Mouse (Mus musculus) embryonic facial prominence, embryonic 11.5 days (tissue): ENCODE measurements around the gene Pcgf1. TPM values are rescaled to one million over a fixed set of nuclear protein-coding genes. Genes with fewer than 3 reads are reported as not detected.

ENCODE experiments used
- ATAC-seq: fragments of 200-750 bp; cut with Nextera tagmentation; replicated peaks from 2 replicates; pipeline ENCODE4 v1.8.0; 2017; ENCODE audit warnings: low read depth; ENCODE audit not compliant: insufficient number of reproducible peaks, low FRiP score, low TSS enrichment
- DNase-seq: peaks from one replicate; pipeline ENCODE4 v3.0.0-alpha.2; 2015; ENCODE audit warnings: low spot score
- H3K27ac ChIP-seq: fragments of 300-500 bp; sonication (generic); replicated peaks from 2 replicates; pipeline ENCODE4 v1.5.1; 2014; ENCODE audit warnings: mild to moderate bottlenecking, low read depth, low read length, control low read depth
- H3K27me3 ChIP-seq: fragments of 300-500 bp; sonication (generic); 2 replicates; pipeline ENCODE4 v1.6.1; 2014; ENCODE audit warnings: mild to moderate bottlenecking, low read length, moderate library complexity, mixed read lengths; ENCODE audit not compliant: control insufficient read depth, insufficient read depth
- H3K36me3 ChIP-seq: fragments of 300-500 bp; sonication (generic); replicated peaks from 2 replicates; pipeline ENCODE4 v1.6.1; 2014; ENCODE audit warnings: low read depth, mild to moderate bottlenecking, low read length, moderate library complexity, mixed read lengths; ENCODE audit not compliant: control insufficient read depth, insufficient read depth
- H3K4me1 ChIP-seq: fragments of 300-500 bp; sonication (generic); 2 replicates; pipeline ENCODE4 v1.6.1; 2014; ENCODE audit warnings: low read length, mixed read lengths; ENCODE audit not compliant: control insufficient read depth, insufficient read depth
- H3K4me2 ChIP-seq: fragments of 300-500 bp; sonication (generic); 2 replicates; pipeline ENCODE4 v1.6.1; 2014; ENCODE audit warnings: low read depth, mild to moderate bottlenecking, control low read depth, low read length, moderate library complexity
- H3K4me3 ChIP-seq: fragments of 300-500 bp; sonication (generic); 2 replicates; pipeline ENCODE4 v1.5.1; 2014; ENCODE audit warnings: low read depth, low read length, control low read depth
- H3K9ac ChIP-seq: fragments of 300-500 bp; sonication (generic); replicated peaks from 2 replicates; pipeline ENCODE4 v1.6.1; 2014; ENCODE audit warnings: mild to moderate bottlenecking, control low read depth, low read length
- H3K9me3 ChIP-seq: fragments of 300-500 bp; sonication (generic); replicated peaks from 2 replicates; pipeline ENCODE4 v1.6.1; 2016; ENCODE audit warnings: mild to moderate bottlenecking, low read length, inconsistent platforms, mixed read lengths; ENCODE audit not compliant: control insufficient read depth
- WGBS: fragments of 180-500 bp; shearing (Covaris S2); extraction: QIAGEN DNeasy Blood & Tissue Kit; methylation state at CpG from one replicate; pipeline ENCODE4 v1.1.7; 2014; 5-methylcytosine and 5-hydroxymethylcytosine counted together
- polyA plus RNA-seq: library from polyadenylated mRNA; unstranded; fragments of >200 nt; fragmentation: Nextera tagmentation; extraction: Ambion mirVana; gene quantifications from 2 replicates; pipeline ENCODE4 v1.2.1, GENCODE M21; 2014

Gene Pcgf1
- polyA plus RNA-seq, 1 experiment from 2014 or later: 42.9 TPM

DNA sequence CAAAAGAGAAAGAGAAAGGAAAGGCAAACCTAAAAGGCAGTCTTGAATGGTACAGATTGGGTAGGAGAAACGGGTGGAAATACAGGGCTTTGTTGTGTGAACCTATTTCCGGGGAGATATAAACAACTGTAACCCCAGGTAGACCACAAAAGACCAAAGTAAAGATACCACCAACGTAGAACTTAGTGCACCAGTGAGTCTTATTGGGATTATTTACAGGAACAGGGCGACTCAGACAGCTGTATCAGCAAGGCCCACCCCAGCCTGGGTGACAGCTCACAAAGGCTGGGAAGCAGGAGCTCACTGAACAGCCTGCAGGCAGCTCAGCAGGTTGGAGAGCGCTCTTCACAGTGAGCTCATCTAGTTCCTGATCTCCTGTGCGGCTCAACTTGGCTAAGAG is 18.3 kb downstream of the Pcgf1 start:
- no peak overlapping the region for H3K4me2 ChIP-seq
- H3K27me3 ChIP-seq: no peaks in the 10 kb centered on the region
- H3K4me3 ChIP-seq: no peak overlapping the region
- no peaks in the 10 kb centered on the region for H3K4me1 ChIP-seq
- WGBS: 40% methylated on average over 6 of the region's 6 CpGs
- no peaks in the 10 kb centered on the region for H3K36me3 ChIP-seq
- H3K9ac ChIP-seq: no peak overlapping the region
- no peaks in the 10 kb centered on the region for H3K9me3 ChIP-seq
- ATAC-seq: no peak
- DNase-seq: no peak
- no peak overlapping the region for H3K27ac ChIP-seq

DNA sequence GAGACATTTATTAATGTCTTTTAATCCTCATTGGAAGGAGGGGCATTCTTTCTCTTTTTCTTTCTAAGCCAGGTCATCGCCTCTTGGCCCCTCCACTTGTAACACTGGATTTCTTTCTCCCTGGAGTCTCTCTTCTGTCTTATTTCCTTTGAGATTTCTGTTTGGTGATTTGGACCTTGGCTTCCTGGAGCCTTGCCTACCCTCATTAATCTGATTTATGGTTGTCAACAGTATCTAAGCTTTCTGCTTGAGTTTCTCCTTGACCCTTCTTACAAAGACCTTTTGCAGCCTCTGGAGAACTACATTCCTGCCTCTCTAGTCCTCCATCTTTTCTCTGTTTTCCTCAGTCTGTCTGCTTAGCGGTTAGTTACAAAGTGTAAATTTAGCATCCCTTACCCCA is 20.7 kb downstream of the Pcgf1 start:
- Histone ChIP-seq H3K4me2 (no peak overlapping the region), H3K4me3 (no peak overlapping the region), H3K27ac (no peak overlapping the region), H3K27me3 (no peaks in the 10 kb centered on the region; the same call in none of the 2 replicates), H3K9ac (no peak overlapping the region), H3K4me1 (peaks cover 3% of the 10 kb centered on the region; the same call in 1 of the 2 replicates), H3K36me3 (no peaks in the 10 kb centered on the region), H3K9me3 (no peaks in the 10 kb centered on the region)
- ATAC-seq: no peak
- no peak for DNase-seq
- 70% methylated on average over 2 of the region's 2 CpGs for WGBS

DNA sequence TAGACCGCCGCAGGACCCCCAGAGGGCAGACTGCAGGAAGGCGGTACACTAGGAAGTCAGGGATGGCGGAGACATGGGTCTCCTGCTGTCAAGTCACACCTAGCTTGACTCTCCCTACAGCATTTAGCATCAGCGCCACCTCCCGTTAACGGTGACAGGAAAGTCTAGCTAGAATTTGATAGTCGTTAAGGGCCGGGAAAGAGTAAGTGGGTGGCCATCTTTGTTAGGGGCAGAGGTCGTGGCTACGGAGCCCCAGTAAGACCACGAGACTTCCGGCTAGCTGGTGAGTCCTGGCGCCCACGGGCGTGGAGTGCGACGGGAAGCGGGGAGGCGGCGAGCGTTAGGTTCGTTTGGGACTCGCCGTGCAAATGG is 23.6 kb downstream of the Pcgf1 start, which contains the start of the genes Ccdc142 and Gm42688:
Gene Ccdc142 (plus strand): TSS at position 286 of the 372 bp plus-strand sequence.
Gene Gm42688 (plus strand): TSS at position 302 of the 372 bp plus-strand sequence.
- H3K36me3 ChIP-seq: no peaks in the 10 kb centered on the region
- peak; percentile 80 for ATAC-seq
- 2% methylated on average over 25 of the region's 25 CpGs for WGBS
- no peaks in the 10 kb centered on the region for H3K9me3 ChIP-seq
- peaks cover 3% of the 10 kb centered on the region; the same call in 1 of the 2 replicates for H3K4me1 ChIP-seq
- H3K4me2 ChIP-seq: peak within 1 kb of the TSS; percentile 99
- H3K27ac ChIP-seq: peak within 1 kb of the TSS; percentile 22; the same call in 1 of the 2 replicates
- no peaks in the 10 kb centered on the region; the same call in none of the 2 replicates for H3K27me3 ChIP-seq
- peak within 1 kb of the TSS; percentile 62 for H3K4me3 ChIP-seq
- peak within 1 kb of the TSS; percentile 76 for H3K9ac ChIP-seq
- peak; percentile 87 for DNase-seq

DNA sequence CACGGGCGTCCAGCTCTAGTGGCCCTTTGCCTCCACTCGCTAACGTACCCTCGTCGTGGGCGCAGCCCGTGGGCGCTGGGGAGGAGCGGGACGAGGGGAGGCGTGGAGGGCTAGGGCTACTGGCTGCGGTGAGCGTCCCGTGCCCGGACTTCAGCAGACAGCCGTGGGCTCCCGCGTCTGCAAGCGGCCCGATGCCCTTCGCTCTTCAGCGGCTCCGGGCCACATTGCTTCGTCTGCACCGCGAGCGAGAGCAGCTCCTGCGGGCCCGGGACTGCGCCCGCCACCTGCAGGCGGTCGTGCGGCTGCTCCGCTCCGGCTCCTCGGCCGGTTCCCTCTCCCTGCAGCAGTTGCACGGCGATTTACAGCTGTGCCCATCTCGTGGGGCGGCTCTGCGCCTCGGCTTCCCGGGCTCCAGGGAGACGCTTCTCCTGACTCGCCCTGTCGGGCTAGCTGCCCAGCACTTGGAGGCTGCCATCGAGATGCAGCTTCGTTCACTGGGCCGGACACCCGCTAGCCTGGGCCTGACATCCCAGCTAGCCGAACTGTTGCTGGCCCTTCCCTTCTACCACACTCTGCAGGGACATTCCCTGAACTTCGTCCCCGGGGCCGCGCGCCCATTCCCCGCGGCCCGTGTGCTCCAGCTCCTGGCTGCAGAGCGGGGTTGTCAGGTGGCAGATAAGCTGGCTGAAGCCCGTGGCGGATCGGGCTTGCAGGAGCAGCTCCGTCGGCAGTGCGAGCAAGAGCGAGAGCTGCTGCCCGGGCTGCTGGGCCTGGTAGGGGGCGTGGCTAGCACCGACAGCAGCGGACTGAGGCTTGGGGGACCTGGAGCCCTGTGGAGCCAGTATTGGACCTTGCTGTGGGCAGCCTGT is 24.3 kb downstream of the Pcgf1 start:
- H3K4me2 ChIP-seq: peak overlapping the region; percentile 99
- ATAC-seq (peak; percentile 69), DNase-seq (peak; percentile 73)
- under 1% methylated on average over 62 of the region's 74 CpGs for WGBS
- peaks cover 3% of the 10 kb centered on the region; the same call in 1 of the 2 replicates for H3K4me1 ChIP-seq
- H3K27ac ChIP-seq: peak overlapping the region; percentile 22; the same call in 1 of the 2 replicates
- H3K27me3 ChIP-seq: no peaks in the 10 kb centered on the region; the same call in none of the 2 replicates
- H3K9ac ChIP-seq: peak overlapping the region; percentile 76
- H3K36me3 ChIP-seq: no peaks in the 10 kb centered on the region
- H3K9me3 ChIP-seq: no peaks in the 10 kb centered on the region
- H3K4me3 ChIP-seq: peak overlapping the region; percentile 62

DNA sequence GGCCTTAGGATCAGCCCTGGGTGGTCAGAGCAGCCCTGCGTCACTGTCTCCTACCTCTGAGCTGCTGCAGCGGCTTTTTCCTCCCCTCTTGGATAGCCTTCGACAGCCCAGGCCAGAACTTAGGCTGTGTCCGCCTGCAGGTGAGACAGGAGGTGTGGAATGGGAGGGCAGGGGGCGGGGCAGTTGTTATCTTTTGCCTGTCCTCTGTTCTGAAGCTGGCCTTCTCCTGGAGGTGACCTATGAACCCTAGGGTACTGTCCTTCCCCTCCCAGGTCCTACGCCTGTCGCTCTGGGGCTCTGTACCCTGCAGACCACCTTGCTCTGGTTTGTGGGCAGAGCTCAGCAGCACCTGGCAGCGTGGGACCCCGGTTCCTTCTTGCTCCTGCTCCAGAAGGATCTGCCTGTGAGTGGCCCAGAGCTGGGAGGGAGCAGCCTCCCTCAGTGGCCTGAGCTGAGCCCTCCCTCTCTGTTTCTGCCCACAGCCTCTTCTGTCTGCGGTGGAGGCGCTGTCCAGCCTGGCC is 25.5 kb downstream of the Pcgf1 start:
- Histone ChIP-seq H3K36me3 (no peaks in the 10 kb centered on the region), H3K27me3 (no peaks in the 10 kb centered on the region; the same call in none of the 2 replicates), H3K9me3 (no peaks in the 10 kb centered on the region), H3K27ac (no peak overlapping the region), H3K4me1 (peaks cover 3% of the 10 kb centered on the region), H3K4me2 (peak overlapping the region; percentile 99), H3K9ac (peak overlapping the region; percentile 25; the same call in 1 of the 2 replicates), H3K4me3 (no peak overlapping the region)
- DNase-seq: no peak
- no peak for ATAC-seq
- WGBS: 46% methylated on average over 11 of the region's 11 CpGs

DNA sequence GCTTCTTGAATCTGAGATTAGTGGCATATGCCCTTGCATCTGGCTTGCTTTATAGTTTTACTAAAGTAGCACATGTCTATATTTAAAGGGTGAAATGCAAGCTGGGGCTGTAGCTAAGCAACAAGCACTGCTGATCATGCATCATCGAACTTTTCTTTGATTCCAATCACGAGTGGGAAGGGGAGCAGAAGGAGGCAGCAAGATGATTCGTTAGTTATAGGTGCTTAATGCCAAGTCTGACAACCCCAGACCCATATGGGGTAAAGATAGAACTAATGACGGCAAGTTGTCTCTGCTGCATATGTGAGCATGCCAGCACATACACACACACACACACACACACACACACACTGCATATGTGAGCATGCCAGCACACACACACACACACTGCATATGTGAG is 26.5 kb downstream of the Pcgf1 start:
- Histone ChIP-seq H3K9me3 (no peaks in the 10 kb centered on the region), H3K4me2 (no peak overlapping the region), H3K9ac (no peak overlapping the region), H3K27ac (no peak overlapping the region), H3K36me3 (no peaks in the 10 kb centered on the region), H3K4me3 (no peak overlapping the region), H3K27me3 (no peaks in the 10 kb centered on the region; the same call in none of the 2 replicates), H3K4me1 (peaks cover 3% of the 10 kb centered on the region)
- 81% methylated on average over 4 of the region's 4 CpGs for WGBS
- no peak for ATAC-seq
- no peak for DNase-seq

DNA sequence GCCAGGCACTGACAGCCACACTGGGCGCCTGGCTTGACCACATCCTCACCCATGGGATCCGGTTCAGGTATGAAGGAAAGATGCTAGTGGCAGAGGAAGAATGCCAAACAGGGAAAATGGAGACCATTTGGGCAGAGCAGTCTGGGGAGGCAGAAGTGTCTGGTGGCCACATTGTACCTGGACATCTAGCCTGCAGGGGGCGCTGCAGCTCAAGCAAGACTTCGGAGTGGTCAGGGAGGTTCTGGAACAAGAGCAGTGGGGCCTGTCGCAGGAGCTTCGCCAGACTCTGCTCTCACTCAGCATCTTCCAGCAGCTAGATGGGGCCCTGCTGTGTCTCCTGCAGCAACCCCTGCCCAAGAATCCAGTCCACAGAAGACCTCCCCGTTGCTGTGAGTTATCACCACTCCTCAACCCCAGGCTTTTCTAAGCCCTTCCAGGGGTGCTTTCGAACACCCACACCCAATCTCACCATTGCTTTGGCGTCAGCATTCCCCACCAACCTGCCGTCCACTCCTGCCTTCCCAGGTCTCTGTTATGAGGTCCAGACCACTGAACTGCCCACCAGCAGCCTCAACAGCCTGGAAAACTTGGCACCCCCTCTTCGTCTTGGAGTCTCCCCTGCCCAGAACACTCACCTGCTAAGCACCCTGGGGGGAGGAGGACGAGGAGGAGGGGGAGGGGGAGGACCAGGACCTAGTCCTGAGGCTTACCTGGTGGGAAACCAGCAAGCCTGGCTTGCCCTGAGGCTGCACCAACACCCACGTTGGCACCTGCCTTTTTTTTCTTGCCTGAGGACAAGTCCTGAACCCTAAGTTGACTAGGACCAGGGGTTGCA is 30.1 kb downstream of the Pcgf1 start:
- 31% methylated on average over 13 of the region's 13 CpGs for WGBS
- Histone ChIP-seq H3K4me3 (no peak overlapping the region), H3K36me3 (no peaks in the 10 kb centered on the region), H3K9me3 (no peaks in the 10 kb centered on the region), H3K27me3 (no peaks in the 10 kb centered on the region; the same call in none of the 2 replicates), H3K4me1 (peaks cover 2% of the 10 kb centered on the region), H3K4me2 (peak overlapping the region; percentile 87; the same call in 1 of the 2 replicates), H3K27ac (no peak overlapping the region; the same call in 1 of the 2 replicates), H3K9ac (peak overlapping the region; percentile 96)
- DNase-seq (peak; percentile 82), ATAC-seq (no peak; the same call in 1 of the 2 replicates)
